Mouse (Mus musculus) erythroblast, embryonic 14.5 days (primary cell): Measurements from ENCODE around the gene Copb1.

Experiments used
- GATA1 ChIP-seq: IDR thresholded peaks from 2 replicates; pipeline ENCODE4 v1.6.1; 2012; ENCODE audit warnings: low read length, inconsistent platforms, mixed read lengths
- TAL1 ChIP-seq: IDR thresholded peaks from 3 replicates; pipeline ENCODE4 v1.6.1; 2012; ENCODE audit warnings: low read length, inconsistent platforms, mixed read lengths

- TF ChIP-seq GATA1: no peak
- TF ChIP-seq TAL1: no peak
Observed at GRCm38 (mm10) chr7:114181391-114181790, 73.1 kb downstream of the Copb1 start.
